Mouse (Mus musculus) small intestine, adult 2 months (tissue): ENCODE measurements at regions not wholly inside any gene's neighbourhood (a gene's known extent, or its start where the extent isn't known, plus 50 kb on each side); places are given as distances from the start of the nearest gene placed in this dataset.

Experiments
- CTCF ChIP-seq: fragments of 200-500 bp; IDR thresholded peaks from 2 replicates; pipeline ENCODE4 v1.5.1; 2012; ENCODE audit warnings: low read depth, mild to moderate bottlenecking, control low read depth, inconsistent platforms, low read length, moderate library complexity, mixed read lengths; ENCODE audit not compliant: insufficient replicate concordance, insufficient read length; ENCODE audit errors: extremely low read depth
- POLR2A ChIP-seq: fragments of 200-500 bp; IDR thresholded peaks from 2 replicates; pipeline ENCODE4 v1.6.1; 2012; ENCODE audit warnings: low read depth, mild to moderate bottlenecking, control low read depth, inconsistent platforms, low read length, moderate library complexity

DNA sequence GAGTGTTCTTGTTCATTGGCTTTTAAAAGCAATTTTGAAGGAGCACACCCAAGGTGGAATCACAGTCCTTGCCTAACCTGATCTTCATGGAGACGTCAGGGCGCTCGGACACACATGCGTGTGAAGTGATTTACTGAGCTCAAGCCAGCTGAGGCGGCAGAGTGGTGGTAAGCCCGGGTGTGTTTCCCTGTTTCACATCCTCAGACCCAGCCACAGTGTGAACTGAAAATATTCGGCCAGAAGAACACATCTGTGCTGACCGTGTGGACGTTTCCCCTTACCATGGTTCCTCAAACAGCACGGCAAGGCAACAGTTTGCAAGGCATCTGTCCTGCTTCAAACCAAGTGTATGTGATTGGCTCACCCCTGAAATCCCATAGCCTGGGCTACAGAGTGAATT is 288.2 kb downstream of the Hlx start:
- no peak for TF ChIP-seq POLR2A
- no peak for TF ChIP-seq CTCF
